Mouse (Mus musculus) liver, postnatal 0 days (tissue): Measurements from ENCODE around the gene Nfatc2. TPM values are rescaled to one million over a fixed set of nuclear protein-coding genes. Genes with fewer than 3 reads are reported as not detected.

Experiments used
- ATAC-seq: fragments of 200-750 bp; cut with Nextera tagmentation; 2 replicates; pipeline ENCODE4 v1.8.0; 2017; ENCODE audit warnings: mild to moderate bottlenecking, moderate library complexity
- DNase-seq: peaks from one replicate; pipeline ENCODE4 v3.0.0-alpha.2; 2016
- H3K27ac ChIP-seq: fragments of 300-500 bp; sonication (generic); 2 replicates; pipeline ENCODE4 v1.5.1; 2014; ENCODE audit warnings: antibody characterized with exemption, moderate library complexity, mild to moderate bottlenecking, low read depth
- H3K27me3 ChIP-seq: fragments of 300-500 bp; sonication (generic); 2 replicates; pipeline ENCODE4 v1.6.1; 2014; ENCODE audit warnings: low read length, control low read depth, mixed read lengths; ENCODE audit not compliant: insufficient read depth
- H3K36me3 ChIP-seq: fragments of 300-500 bp; sonication (generic); replicated peaks from 2 replicates; pipeline ENCODE4 v1.6.1; 2014; ENCODE audit warnings: mild to moderate bottlenecking, control low read depth, low read length, moderate library complexity, mixed read lengths; ENCODE audit not compliant: insufficient read depth
- H3K4me1 ChIP-seq: fragments of 300-500 bp; sonication (generic); 2 replicates; pipeline ENCODE4 v1.6.1; 2014; ENCODE audit warnings: antibody characterized with exemption, mild to moderate bottlenecking, control low read depth; ENCODE audit not compliant: insufficient read depth
- H3K4me2 ChIP-seq: fragments of 300-500 bp; sonication (generic); 2 replicates; pipeline ENCODE4 v1.6.1; 2014; ENCODE audit warnings: low read depth, mild to moderate bottlenecking, low read length, moderate library complexity, mixed read lengths
- H3K4me3 ChIP-seq: fragments of 300-500 bp; sonication (generic); 2 replicates; pipeline ENCODE4 v1.5.1; 2014; ENCODE audit warnings: low read depth, low read length
- H3K9ac ChIP-seq: fragments of 300-500 bp; sonication (generic); replicated peaks from 2 replicates; pipeline ENCODE4 v1.6.1; 2014; ENCODE audit warnings: mild to moderate bottlenecking, moderate library complexity
- H3K9me3 ChIP-seq: fragments of 300-500 bp; sonication (generic); 2 replicates; pipeline ENCODE4 v1.6.1; 2016; ENCODE audit warnings: mild to moderate bottlenecking, control low read depth, low read length, mixed read lengths
- CTCF ChIP-seq: sonication (generic); IDR thresholded peaks from 2 replicates; pipeline ENCODE4 v1.5.1; 2016; ENCODE audit warnings: antibody characterized with exemption, low read depth
- EP300 ChIP-seq: IDR thresholded peaks from 2 replicates; pipeline ENCODE4 v1.6.1; 2016; ENCODE audit warnings: antibody characterized with exemption, low read depth, mild to moderate bottlenecking
- WGBS: fragments of 180-500 bp; shearing (Covaris S2); extraction: QIAGEN DNeasy Blood & Tissue Kit; methylation state at CpG from one replicate; pipeline ENCODE4 v1.1.7; 2014; ENCODE audit not compliant: insufficient replicate concordance; 5-methylcytosine and 5-hydroxymethylcytosine counted together
- microRNA-seq: library from miRNA; unstranded; fragments of <30 nt; microRNA quantifications from one replicate; pipeline ENCODE4, GENCODE M21; 2016
- polyA plus RNA-seq: library from polyadenylated mRNA; unstranded; fragments of >200 nt; fragmentation: Nextera tagmentation; extraction: Ambion mirVana; gene quantifications from 2 replicates; pipeline ENCODE4 v1.2.1, GENCODE M21; 2015

The Nfatc2 gene
- polyA plus RNA-seq, 1 experiment from 2014 or later, result 0.18 TPM

DNA sequence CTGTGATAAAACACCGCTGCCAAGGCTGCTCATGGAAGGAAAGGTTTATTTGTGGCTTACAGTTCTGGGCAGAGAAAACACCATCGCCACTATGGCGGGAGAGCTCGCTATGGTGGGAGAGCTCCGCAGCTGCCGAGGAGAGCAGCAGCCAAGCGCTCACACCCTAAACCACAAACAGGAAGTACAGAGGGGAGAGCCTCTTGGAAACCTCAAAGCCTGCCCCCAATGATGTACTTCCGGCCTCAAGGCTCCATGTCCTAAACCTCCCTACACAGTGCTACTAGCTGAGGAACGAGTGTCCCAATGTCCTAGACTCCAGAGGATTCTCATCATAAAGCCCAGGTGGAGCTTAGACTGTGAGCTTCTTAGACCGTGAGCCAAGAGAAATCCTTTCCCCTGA is 171.9 kb downstream of the Nfatc2 start:
- Histone ChIP-seq H3K27ac (no peak overlapping the region), H3K27me3 (no peaks in the 10 kb centered on the region), H3K36me3 (no peaks in the 10 kb centered on the region), H3K4me3 (no peak overlapping the region), H3K9ac (no peak overlapping the region), H3K4me1 (no peaks in the 10 kb centered on the region), H3K9me3 (no peaks in the 10 kb centered on the region), H3K4me2 (no peak overlapping the region)
- DNase-seq, result peak; percentile 36
- 44% methylated on average over 10 of the region's 10 CpGs for whole genome bisulfite sequencing
- peak; percentile 31; the same call in 1 of the 2 replicates for ATAC-seq
- TF ChIP-seq EP300 (no peak), CTCF (no peak)

DNA sequence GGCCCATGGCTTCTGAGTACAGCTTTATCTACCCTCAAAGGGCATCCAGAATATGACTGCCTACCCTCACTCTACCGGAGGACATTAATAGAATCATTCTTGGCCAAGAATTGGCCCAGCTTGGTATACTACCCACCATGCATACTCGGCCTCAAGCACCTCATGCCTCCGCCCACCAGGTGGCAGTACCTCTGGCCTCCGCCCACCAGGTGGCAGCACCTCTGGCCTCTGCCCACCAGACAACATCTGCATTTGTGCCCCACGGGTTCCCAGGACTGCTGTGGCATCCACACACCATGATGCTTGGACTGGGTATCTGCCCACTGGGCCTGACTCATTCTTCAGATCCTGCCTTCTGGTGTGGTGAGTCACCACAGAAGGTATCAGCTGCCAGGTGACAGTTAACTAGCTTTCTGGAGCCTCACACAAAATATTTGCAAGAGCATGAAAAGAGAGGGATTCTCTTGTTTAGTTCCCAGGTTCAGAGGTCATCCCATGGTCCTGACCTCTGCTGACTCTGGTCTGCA is 173.0 kb downstream of the Nfatc2 start:
- no peaks in the 10 kb centered on the region for H3K36me3 ChIP-seq
- 80% methylated on average over 5 of the region's 5 CpGs for WGBS
- no peak overlapping the region for H3K4me3 ChIP-seq
- no peaks in the 10 kb centered on the region for H3K9me3 ChIP-seq
- ATAC-seq (no peak), DNase-seq (no peak)
- TF ChIP-seq CTCF (peak; percentile 51), EP300 (no peak)
- H3K9ac ChIP-seq, result no peak overlapping the region
- H3K4me1 ChIP-seq, result no peaks in the 10 kb centered on the region
- H3K27ac ChIP-seq, result no peak overlapping the region
- H3K27me3 ChIP-seq, result no peaks in the 10 kb centered on the region
- no peak overlapping the region for H3K4me2 ChIP-seq

Small RNA genes within 50 kb of the gene (microRNA-seq; reads per million reads assigned to microRNA genes)
- gene Mir7004, result not detected

Other genes starting within 250 kb of the Nfatc2 start
- gene Atp9a, start 140.8 kb upstream of the Nfatc2 start, polyA plus RNA-seq, result 7.3 and 7.8 TPM in 2 replicates
- 3.1 TPM in 2 replicates for gene Sall4, start 166.3 kb upstream of the Nfatc2 start, polyA plus RNA-seq